Mouse (Mus musculus) lung, adult 2 months (tissue): ENCODE results near the gene Vstm2a. TPM values are rescaled to one million over a fixed set of nuclear protein-coding genes. Genes with fewer than 3 reads are reported as not detected.

Experiments used
- DNase-seq: peaks from one replicate; pipeline ENCODE4 v3.0.0; 2022
- H3K4me1 ChIP-seq: fragments of 200-500 bp; 2 replicates; pipeline ENCODE4 v1.6.1; 2011; ENCODE audit warnings: low read length; ENCODE audit not compliant: control insufficient read depth, insufficient read depth
- H3K4me3 ChIP-seq: fragments of 200-500 bp; replicated peaks from 2 replicates; pipeline ENCODE3; 2011; ENCODE audit warnings: low read depth, mild to moderate bottlenecking, control low read depth, low read length; ENCODE audit errors: extremely low read depth
- CTCF ChIP-seq: fragments of 200-500 bp; IDR thresholded peaks from 2 replicates; pipeline ENCODE4 v1.5.1; 2011; ENCODE audit warnings: mild to moderate bottlenecking, low read length, control low read depth; ENCODE audit not compliant: insufficient read depth
- WGBS: fragments of 180-500 bp; shearing (Covaris S2); methylation state at CpG from one replicate; pipeline ENCODE4 v1.1.7; 2018; 5-methylcytosine and 5-hydroxymethylcytosine counted together
- polyA plus RNA-seq: library from polyadenylated mRNA; depleted of rRNA; stranded (reverse); fragments of >200 nt; gene quantifications from 2 replicates; pipeline ENCODE4 v1.2.3, GENCODE M21; 2012

The Vstm2a gene
- polyA plus RNA-seq, 1 experiment: 1.2 TPM

DNA sequence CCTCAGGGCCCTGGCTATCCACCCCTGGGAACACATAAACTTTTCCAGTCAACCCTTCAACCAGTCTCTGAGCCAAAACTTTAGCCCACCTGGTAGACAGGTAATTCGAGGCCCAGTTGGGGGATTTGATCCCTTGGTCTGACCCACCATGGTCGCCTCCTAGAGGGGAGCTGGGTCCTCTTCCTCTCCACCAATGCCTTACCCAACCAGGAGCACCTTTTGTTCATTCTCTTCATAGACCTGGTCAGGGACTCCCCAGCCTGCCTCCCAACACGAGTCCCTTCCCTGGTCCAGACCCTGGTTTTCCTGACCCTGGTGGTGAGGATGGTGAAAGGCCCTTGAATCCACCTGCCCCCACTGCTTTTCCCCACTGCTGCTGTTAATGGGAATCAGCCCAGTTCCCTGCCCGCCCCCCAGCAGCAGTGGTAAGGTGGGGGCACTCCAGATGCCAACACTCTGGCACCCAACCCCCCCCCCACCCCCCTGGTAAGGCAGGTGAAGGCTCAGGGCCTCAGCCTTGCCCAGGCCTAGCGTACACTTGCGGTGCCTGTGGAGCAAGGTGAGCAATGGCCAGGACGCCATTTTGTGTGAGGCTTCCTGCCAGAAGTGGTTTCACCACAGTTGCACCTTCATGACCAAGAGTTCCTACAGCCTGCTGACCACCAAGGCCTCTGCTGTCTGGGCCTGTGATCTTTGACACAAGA lies 182.2 kb downstream of the Vstm2a start:
- Histone ChIP-seq H3K4me3 (no peak overlapping the region), H3K4me1 (no peaks in the 10 kb centered on the region)
- DNase-seq: no peak
- 86% methylated on average over 7 of the region's 7 CpGs for WGBS
- no peak for TF ChIP-seq CTCF
